Mouse (Mus musculus): ENCODE results near the gene Vav1. TPM values are rescaled to one million over a fixed set of nuclear protein-coding genes. Genes with fewer than 3 reads are reported as not detected.
A peak's percentile ranks its signal among the peaks of the same experiment; 100 is the strongest.
"Not testable (repeated sequence)": the region's sequence is repeated elsewhere in the genome, so short reads cannot be mapped to it uniquely, and the experiment has no call there.

Gene Vav1
- polyA plus RNA-seq, 1 experiment from 2014 or later = 14.1 TPM

DNA sequence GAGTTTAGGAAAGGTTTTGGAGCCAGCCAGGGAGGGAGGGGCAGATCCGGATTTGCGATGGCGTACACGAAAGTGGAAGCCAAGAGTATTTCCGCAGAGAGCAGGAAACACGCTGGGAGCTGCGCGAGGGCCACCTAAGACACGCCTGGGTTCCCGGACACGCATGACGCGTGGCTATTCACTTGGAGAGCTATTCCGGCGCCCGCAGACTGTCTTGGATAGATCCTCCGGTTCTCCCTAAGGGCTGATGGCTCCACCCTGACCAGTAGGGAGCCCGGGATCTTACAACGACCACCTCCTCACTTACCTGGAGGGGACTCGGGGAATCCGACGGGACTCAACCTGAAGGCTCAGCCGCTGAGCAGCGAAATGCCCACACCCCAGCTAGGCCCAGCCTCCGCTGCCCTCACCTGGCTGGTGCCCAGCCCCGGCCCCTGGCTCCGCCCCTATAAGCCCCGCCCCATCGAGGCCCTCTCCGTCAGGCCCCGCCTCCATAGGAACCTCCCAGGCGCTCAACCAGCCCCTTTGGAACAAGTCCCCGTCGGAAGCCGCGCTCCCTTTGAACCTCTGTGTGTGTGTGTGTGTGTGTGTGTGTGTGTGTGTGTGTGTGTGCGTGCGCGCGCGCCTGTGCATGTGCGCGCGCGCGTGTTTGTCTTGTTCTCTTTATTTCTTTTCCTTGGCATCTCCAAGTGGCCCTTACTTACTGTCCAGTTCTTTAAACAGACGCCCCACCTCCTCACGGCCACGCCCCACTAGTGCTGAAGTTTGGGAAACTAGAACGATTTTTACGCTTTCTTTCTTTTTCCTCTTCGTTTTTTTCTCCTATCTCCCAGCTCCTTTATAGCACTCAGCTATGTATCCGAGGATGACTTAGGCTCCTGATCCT lies 3.5 kb upstream of the Vav1 start:
- under 1% methylated on average over 53 of the region's 53 CpGs for WGBS (ENCODE audit: insufficient replicate concordance)
- Histone ChIP-seq H3K4me3 (ENCODE audit: low read depth, low read length) (peak overlapping the region; percentile 62), H3K4me1 (ENCODE audit: insufficient read depth) (peaks cover 25% of the 10 kb centered on the region), H3K9ac (replicated peaks) (peak overlapping the region; percentile 59), H3K27me3 (ENCODE audit: insufficient read depth, low read length) (no peaks in the 10 kb centered on the region), H3K9me3 (ENCODE audit: low read length) (no peaks in the 10 kb centered on the region), H3K27ac (ENCODE audit: low read depth) (peak overlapping the region; percentile 30; the same call in 1 of the 2 replicates), H3K4me2 (ENCODE audit: low read depth, low read length) (peak overlapping the region; percentile 90), H3K36me3 (replicated peaks; ENCODE audit: insufficient read depth, low read length) (no peaks in the 10 kb centered on the region)
- peak; percentile 86 for ATAC-seq
- DNase-seq = peak; percentile 90
- TF ChIP-seq CTCF (IDR thresholded peaks at IDR 0.05; ENCODE audit: low read depth) (no peak), EP300 (IDR thresholded peaks at IDR 0.05; ENCODE audit: low read depth) (no peak)

DNA sequence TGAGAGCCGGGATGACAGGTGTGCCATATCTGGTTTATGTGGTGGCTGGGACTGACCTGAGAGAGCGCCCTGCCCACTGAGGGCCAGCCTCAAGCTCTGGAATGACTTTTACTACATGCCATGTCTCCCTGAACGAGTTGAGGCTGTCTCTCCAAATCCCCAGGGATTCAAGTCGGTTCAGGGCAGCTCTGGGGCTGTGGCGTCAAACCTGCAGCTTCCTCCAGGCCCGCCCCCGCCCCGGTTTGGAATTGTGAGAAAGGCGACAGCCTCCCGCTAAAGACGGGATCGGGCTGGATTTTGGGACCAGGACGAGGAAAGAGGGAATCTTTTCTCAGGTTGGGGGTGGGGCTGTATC lies 2.9 kb upstream of the Vav1 start:
- ATAC-seq = peak; percentile 4; the same call in 1 of the 2 replicates
- peak overlapping the region; percentile 59; the same call in 1 of the 2 replicates for H3K9ac ChIP-seq (replicated peaks)

DNA sequence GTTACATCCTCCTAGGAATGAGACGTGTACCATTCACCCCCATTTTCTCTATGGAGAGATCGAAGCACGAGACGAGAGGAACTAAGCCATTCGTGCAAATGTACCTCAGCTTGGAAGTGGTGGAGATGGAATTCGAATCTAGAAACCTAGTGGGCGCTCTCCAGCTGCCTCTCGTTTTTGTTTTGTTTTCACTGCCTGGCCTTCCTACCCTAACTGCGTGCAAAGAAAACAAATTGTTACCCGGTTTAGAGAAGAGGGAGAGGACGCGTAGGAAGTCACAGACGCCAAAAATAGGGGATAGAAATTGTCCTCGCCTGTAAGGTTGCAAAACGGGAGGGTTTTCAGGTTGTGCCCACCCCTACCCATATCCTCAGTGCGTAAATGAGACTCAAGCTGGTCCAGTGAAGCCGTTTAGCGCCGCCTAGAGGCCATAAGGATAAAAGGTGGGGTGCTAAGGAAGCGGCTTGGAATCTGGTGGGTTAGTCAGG lies 2.2 kb upstream of the Vav1 start:
- DNase-seq (peak; percentile 68), ATAC-seq (0 out of 2 replicates have a peak, but pooled peaks have one; percentile 28)
- H3K9me3 ChIP-seq (ENCODE audit: low read length) = no peaks in the 10 kb centered on the region
- peaks cover 27% of the 10 kb centered on the region for H3K4me1 ChIP-seq (ENCODE audit: insufficient read depth)
- H3K4me2 ChIP-seq (ENCODE audit: low read depth, low read length) = peak overlapping the region; percentile 90
- H3K4me3 ChIP-seq (ENCODE audit: low read depth, low read length) = peak overlapping the region; percentile 62
- WGBS (ENCODE audit: insufficient replicate concordance) = under 1% methylated on average over 20 of the region's 20 CpGs
- TF ChIP-seq CTCF (IDR thresholded peaks at IDR 0.05; ENCODE audit: low read depth) (peak; percentile 92), EP300 (IDR thresholded peaks at IDR 0.05; ENCODE audit: low read depth) (no peak)
- no peaks in the 10 kb centered on the region for H3K36me3 ChIP-seq (replicated peaks; ENCODE audit: insufficient read depth, low read length)
- peak overlapping the region; percentile 59 for H3K9ac ChIP-seq (replicated peaks)
- H3K27me3 ChIP-seq (ENCODE audit: insufficient read depth, low read length) = no peaks in the 10 kb centered on the region
- H3K27ac ChIP-seq (ENCODE audit: low read depth) = peak overlapping the region; percentile 9; the same call in 1 of the 2 replicates

More for the DNA sequence above, 2.9 kb upstream of the Vav1 start:
- TF ChIP-seq CTCF (IDR thresholded peaks at IDR 0.05; ENCODE audit: low read depth) = no peak
- TF ChIP-seq EP300 (IDR thresholded peaks at IDR 0.05; ENCODE audit: low read depth) = no peak
- Histone ChIP-seq H3K4me1 (ENCODE audit: insufficient read depth) (peaks cover 25% of the 10 kb centered on the region), H3K36me3 (replicated peaks; ENCODE audit: insufficient read depth, low read length) (no peaks in the 10 kb centered on the region), H3K27me3 (ENCODE audit: insufficient read depth, low read length) (no peaks in the 10 kb centered on the region), H3K27ac (ENCODE audit: low read depth) (no peak overlapping the region; the same call in 1 of the 2 replicates), H3K9me3 (ENCODE audit: low read length) (no peaks in the 10 kb centered on the region), H3K4me2 (ENCODE audit: low read depth, low read length) (peak overlapping the region; percentile 90), H3K4me3 (ENCODE audit: low read depth, low read length) (peak overlapping the region; percentile 62)
- 4% methylated on average over 13 of the region's 13 CpGs for WGBS (ENCODE audit: insufficient replicate concordance)
- no peak for DNase-seq

DNA sequence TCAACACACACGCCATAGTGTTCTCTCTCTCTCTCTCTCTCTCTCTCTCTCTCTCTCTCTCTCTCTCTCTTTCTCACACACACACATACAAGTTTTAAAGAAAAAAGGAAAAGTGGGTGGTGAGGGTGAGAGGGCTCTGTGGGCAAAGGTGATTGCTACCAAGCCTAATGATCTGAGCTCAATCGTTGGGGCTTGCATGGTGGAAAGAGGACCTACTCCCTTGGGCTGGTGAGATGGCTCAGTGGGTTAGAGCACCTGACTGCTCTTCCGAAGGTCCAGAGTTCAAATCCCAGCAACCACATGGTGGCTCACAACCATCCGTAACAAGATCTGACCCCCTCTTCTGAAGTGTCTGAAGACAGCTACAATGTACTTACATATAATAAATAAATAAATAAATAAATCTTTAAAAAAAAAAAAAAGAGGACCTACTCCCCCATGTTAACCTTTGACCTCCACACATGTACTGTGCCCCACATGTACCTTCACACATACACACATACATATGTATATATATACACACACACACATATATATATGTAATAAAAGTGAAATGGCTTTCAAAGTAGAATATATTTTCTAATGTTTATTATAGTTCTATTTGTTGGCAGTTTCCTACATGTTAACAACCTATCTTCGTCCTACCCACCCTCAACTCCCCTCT lies 1.2 kb upstream of the Vav1 start:
- peaks cover 27% of the 10 kb centered on the region for H3K4me1 ChIP-seq (ENCODE audit: insufficient read depth)
- WGBS (ENCODE audit: insufficient replicate concordance) = 66% methylated on average over 4 of the region's 5 CpGs
- H3K4me2 ChIP-seq (ENCODE audit: low read depth, low read length); H3K4me3 ChIP-seq (ENCODE audit: low read depth, low read length); DNase-seq; H3K9me3 ChIP-seq (ENCODE audit: low read length); ATAC-seq; H3K9ac ChIP-seq (replicated peaks); H3K36me3 ChIP-seq (replicated peaks; ENCODE audit: insufficient read depth, low read length); H3K27me3 ChIP-seq (ENCODE audit: insufficient read depth, low read length); H3K27ac ChIP-seq (ENCODE audit: low read depth): not testable (repeated sequence)

DNA sequence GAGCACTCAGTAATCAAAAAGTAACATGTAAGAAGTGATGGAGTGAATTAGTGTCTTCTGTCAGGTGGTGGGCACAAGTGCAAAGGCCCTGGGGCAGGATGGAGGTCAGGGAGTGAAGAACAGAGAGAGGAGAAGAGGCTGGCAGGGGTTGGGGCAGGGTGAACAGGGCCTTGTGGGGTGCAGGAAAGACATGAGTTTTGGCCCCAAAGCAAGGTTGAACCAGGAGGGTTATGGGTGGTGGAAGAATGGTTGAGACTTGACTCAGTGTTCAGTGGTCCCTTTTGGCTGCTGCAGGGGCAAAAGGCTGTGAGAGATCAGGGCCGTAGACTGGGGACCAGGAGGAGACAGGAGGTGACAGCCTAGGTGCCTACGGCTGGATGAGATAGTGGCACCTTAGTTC lies 363 bp upstream of the Vav1 start:
- H3K9ac ChIP-seq (replicated peaks) = peak overlapping the region; percentile 67
- H3K4me2 ChIP-seq (ENCODE audit: low read depth, low read length) = peak overlapping the region; percentile 58
- peaks cover 27% of the 10 kb centered on the region for H3K4me1 ChIP-seq (ENCODE audit: insufficient read depth)
- DNase-seq = no peak
- TF ChIP-seq EP300 (IDR thresholded peaks at IDR 0.05; ENCODE audit: low read depth) = no peak
- no peak for TF ChIP-seq CTCF (IDR thresholded peaks at IDR 0.05; ENCODE audit: low read depth)
- no peaks in the 10 kb centered on the region for H3K9me3 ChIP-seq (ENCODE audit: low read length)
- H3K27me3 ChIP-seq (ENCODE audit: insufficient read depth, low read length) = no peaks in the 10 kb centered on the region
- 42% methylated on average over 2 of the region's 2 CpGs for WGBS (ENCODE audit: insufficient replicate concordance)
- no peak for ATAC-seq
- H3K36me3 ChIP-seq (replicated peaks; ENCODE audit: insufficient read depth, low read length) = no peaks in the 10 kb centered on the region
- H3K4me3 ChIP-seq (ENCODE audit: low read depth, low read length) = peak overlapping the region; percentile 57; the same call in 1 of the 2 replicates
- H3K27ac ChIP-seq (ENCODE audit: low read depth) = peak overlapping the region; percentile 91
